Mouse (Mus musculus) heart, postnatal 4 days (tissue): ENCODE data around the gene Lhfp. TPM values are rescaled to one million over a fixed set of nuclear protein-coding genes. Genes with fewer than 3 reads are reported as not detected.

Experiments
- DNase-seq: peaks from one replicate; pipeline ENCODE4 v3.0.0; 2021
- total RNA-seq, 2 experiments: library from RNA; stranded (reverse); gene quantifications; 2 replicates each; pipeline ENCODE4 v1.2.3; 2021

The Lhfp gene
- total RNA-seq, 2 experiments from 2014 or later = 76.4 to 79.6 TPM

GRCm38 (mm10) chr3:53169486-53169885, 128.2 kb downstream of the Lhfp start:
- peak; percentile 25 for DNase-seq

GRCm38 (mm10) chr3:53173310-53174063, 132.2 kb downstream of the Lhfp start:
- DNase-seq = no peak

GRCm38 (mm10) chr3:53179936-53180335, 138.6 kb downstream of the Lhfp start:
- DNase-seq = no peak

GRCm38 (mm10) chr3:53185439-53185838, 144.1 kb downstream of the Lhfp start:
- no peak for DNase-seq

- DNase-seq = no peak
Observed at GRCm38 (mm10) chr3:53193441-53193840, 152.1 kb downstream of the Lhfp start.

- no peak for DNase-seq
Observed at GRCm38 (mm10) chr3:53195666-53196107, 154.4 kb downstream of the Lhfp start.

- no peak for DNase-seq
Observed at GRCm38 (mm10) chr3:53200175-53200574, 158.8 kb downstream of the Lhfp start.

- no peak for DNase-seq
Observed at GRCm38 (mm10) chr3:53200853-53201252, 159.5 kb downstream of the Lhfp start.

- peak; percentile 46 for DNase-seq
Observed at GRCm38 (mm10) chr3:53201670-53202069, 160.3 kb downstream of the Lhfp start.

GRCm38 (mm10) chr3:53202184-53202583, 160.9 kb downstream of the Lhfp start:
- DNase-seq = no peak

GRCm38 (mm10) chr3:53202698-53203097, 161.4 kb downstream of the Lhfp start:
- no peak for DNase-seq

- no peak for DNase-seq
Observed at GRCm38 (mm10) chr3:53203656-53204055, 162.3 kb downstream of the Lhfp start.

GRCm38 (mm10) chr3:53204348-53204984, 163.1 kb downstream of the Lhfp start:
- no peak for DNase-seq

GRCm38 (mm10) chr3:53204985-53205365, 163.6 kb downstream of the Lhfp start:
- DNase-seq = no peak

GRCm38 (mm10) chr3:53205706-53206105, 164.4 kb downstream of the Lhfp start:
- DNase-seq = no peak

- no peak for DNase-seq
Observed at GRCm38 (mm10) chr3:53206509-53207224, 165.3 kb downstream of the Lhfp start.

- DNase-seq = no peak
Observed at GRCm38 (mm10) chr3:53207225-53207528, 165.8 kb downstream of the Lhfp start.

GRCm38 (mm10) chr3:53210691-53211526, 169.6 kb downstream of the Lhfp start:
- peak; percentile 41 for DNase-seq

- DNase-seq = no peak
Observed at GRCm38 (mm10) chr3:53212599-53212998, 171.3 kb downstream of the Lhfp start.

GRCm38 (mm10) chr3:53213346-53213745, 172.0 kb downstream of the Lhfp start:
- no peak for DNase-seq

GRCm38 (mm10) chr3:53213746-53214271, 172.5 kb downstream of the Lhfp start:
- no peak for DNase-seq

- no peak for DNase-seq
Observed at GRCm38 (mm10) chr3:53214386-53214785, 173.1 kb downstream of the Lhfp start.
